Mouse (Mus musculus): ENCODE measurements around the gene Fsip1.
A peak's percentile ranks its signal among the peaks of the same experiment; 100 is the strongest.

The Fsip1 gene

DNA sequence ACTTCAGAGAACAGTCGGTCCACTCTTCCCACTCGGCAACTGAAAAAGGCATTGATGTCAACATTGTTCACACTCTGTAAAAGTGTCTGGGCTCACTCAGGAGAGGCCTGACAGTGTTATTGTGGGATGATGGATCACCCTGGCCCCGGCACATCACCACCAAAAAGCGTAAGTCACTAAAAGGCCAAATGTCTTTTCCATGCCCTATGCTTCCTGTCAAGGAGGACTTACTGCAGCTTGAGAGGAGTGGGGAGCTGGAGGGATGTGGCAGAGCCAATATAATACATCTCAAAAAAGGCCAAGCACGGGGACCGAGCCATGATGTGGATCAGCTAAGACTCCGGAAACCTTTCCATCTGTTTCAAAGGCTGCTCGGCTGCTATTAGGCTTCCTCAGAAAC is 2.2 kb downstream of the Fsip1 start:
- DNase-seq (ENCODE audit: low spot score), result no peak

DNA sequence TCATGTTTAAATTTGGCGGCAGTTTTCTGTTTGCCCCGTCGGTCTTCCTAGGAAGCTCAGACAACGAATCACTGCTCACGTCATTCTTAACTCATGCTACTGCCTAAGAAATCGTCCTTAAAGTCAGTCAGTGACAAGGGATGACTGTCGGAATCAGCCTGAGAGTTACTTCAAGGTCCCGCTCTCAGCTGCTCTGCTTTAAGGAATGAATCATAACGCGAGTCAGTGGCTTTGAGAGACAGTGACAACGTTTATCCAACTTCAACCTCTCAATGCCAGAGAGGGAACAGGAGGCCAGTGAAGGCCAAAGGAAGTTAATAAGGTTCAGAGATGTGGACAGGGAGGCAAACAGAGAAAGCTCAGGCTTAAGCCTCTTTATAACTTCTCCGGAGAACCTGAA is 7.8 kb downstream of the Fsip1 start:
- DNase-seq (ENCODE audit: low spot score), result no peak

DNA sequence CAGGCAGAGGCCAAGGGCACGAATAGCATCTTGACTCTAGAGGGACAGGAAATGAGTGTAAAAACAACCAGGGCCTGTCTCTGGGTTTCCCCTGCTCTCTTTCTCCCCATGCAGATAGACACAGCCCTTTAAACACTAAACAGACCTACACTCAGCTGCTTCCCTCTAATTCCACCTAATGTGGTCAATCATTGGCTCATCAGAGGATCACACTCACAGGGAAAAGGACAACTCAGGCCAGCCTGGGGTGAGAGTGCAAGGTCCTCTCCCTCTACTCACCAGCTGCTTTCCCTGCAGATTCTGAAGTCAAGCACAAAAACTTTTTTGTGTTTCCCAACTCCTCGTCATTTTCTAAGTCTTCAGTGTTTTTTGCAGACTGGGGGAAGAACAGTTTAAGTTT is 8.8 kb downstream of the Fsip1 start:
- DNase-seq (ENCODE audit: low spot score), result no peak

DNA sequence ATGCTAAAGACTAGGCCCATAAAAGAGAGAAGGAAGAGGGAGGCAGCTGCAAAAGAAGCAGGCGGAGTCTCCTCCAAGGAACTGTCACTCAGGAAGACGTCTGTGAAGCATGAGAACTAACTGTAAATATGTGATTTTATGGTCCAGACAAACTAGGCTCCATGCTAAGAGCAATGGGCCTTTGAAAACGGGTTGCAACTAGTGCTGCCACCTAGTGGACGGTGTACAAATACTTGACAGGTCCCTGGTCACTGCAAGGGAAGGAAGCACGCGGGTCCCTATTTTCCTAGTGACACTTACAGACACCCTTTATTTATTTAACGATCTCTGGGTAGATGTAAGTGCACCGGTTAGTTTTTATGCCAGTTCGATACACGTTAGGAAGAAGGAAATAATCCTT is 10.9 kb downstream of the Fsip1 start:
- DNase-seq (ENCODE audit: low spot score), result peak; percentile 35

DNA sequence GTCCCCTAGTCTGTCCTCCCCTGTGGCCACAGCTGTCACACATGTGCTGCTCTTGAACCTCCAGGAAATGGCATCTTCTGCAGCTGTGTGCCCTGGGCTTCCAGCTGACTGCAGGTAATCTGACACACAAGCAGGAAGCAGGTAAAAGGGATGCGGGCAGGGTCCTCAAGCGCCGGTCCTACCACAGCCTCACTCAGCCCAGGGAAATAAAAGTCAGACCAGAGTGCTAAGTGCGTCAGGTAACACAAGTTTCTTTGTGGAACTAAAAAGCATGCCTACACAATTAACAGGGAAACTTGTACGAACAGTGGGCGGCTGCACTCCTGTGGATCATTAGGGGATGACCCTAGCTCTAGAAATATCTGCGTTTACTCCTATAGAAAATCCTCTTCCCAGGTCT is 20.6 kb downstream of the Fsip1 start:
- DNase-seq (ENCODE audit: low spot score), result no peak

DNA sequence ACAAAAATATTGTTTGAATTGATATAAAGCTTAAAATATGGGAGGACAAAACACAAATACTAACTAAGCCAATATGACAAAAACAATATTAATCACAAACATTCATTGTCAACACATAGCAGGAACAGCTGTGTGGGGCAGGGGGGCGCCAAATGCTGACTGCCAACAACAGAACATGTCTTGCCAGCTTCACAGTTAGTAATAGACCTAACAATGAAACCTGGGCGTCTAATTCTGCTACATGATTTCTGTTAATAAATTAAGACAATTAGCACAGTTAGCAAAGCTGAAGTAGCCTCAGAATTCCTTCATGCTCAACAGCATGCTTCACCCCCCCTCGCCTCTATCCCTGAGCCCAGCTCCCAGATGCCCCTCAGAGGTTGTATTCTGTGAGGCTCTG is 21.2 kb downstream of the Fsip1 start:
- DNase-seq (ENCODE audit: low spot score), result no peak

DNA sequence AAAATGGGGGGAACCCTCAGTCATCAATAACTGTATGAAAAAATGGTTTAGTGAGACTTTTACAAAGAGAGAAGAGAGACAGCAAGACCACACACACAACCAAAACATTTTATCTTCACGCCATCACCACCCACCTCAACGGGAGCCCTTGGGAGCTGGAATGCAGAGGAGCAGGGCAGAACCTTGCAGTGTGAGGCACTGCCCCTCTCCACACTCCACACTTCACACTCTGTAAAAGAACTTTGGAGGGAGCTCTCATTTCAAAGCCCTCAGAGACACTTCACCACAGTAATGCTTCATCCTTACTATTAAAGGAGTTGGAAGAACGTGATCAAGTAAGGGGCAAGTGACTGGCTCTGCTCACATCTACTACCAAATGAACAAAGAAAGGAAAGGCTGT is 26.2 kb downstream of the Fsip1 start:
- DNase-seq (ENCODE audit: low spot score), result no peak

DNA sequence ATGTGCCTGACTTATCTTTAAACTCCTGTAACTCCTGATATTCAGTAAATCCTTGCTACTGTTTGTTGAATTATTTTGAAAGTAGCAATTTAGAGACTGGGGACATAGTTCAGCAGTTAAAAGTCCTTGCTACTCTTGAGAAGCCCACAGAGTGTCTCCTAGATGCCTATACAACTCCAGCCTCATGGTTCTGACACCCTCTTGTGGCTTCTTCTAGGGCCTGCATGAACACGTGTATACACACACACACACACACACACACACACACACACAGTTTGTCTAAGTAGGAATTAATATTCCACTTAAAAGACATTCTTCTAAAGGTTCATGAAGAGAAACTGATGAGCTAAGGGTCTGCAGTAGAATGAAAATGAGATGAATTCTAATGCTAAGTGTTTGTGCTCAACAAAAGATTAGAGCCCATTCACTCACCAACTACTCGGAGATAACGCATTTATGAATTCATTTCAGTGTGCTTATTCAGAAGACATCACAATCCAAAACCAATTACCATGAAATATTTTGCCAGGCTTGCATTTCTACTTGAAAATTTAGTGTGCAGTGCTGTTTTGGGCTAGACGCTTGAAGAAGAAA is 28.2 kb downstream of the Fsip1 start:
- DNase-seq (ENCODE audit: low spot score), result no peak

DNA sequence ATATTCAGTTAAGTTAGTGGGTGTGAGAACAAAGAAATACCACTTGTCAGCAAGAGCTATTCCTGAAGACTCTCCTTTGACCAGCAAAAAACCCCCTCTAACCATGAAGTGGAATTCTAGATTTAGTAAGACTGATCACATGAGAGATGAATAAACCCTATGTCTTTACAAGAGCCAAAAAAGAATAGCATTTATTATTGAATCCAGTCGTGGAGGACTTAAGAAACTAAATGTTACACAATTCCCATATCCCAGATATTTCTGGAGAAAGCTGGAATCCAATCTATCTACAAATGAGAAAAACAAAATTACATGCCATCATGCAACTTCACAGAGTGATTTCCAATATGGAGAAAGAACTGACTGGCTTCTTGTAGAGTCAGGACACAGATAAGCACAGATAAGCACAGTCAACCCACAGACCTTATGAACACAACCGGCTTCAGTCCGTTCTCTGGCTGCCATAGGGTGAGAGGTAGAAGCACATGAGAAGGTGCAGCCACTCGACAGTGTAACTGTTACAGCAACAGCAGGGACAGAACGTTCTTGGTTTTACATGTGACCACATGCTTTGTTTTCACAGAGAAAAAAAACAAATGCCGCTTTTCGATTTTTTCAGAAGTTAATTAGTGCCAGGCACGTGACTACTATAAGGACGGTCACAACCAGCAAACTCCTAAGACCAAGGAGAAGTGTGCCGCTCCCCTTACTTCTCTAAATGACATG is 31.3 kb downstream of the Fsip1 start:
- no peak for DNase-seq (ENCODE audit: low spot score)

DNA sequence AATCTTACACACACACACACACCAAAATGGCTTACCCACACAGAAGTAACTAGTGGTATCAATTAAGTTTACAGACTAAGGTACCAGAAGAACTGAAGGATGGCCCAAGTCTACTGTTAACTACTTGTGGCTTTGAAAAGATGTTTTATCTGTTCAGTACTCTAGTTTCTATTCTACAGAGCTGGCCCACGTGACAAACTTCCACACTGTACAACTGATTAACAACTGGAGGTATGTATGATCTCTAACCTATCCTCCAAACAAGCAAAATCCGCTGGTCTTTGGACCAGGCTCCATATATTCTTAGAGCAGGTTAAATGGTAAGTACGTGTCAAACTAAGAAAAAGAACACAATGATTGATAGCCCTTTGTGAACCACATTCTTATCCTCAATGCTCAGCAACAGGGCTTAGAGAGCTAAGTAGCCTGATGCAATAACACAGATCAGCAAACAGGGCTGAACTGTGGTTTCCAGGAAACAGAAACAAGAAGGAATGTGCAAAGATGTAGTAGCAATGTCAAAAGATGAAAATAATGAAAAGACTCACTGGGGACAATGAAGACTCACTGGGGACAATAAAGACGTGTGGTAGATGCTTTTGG is 38.7 kb downstream of the Fsip1 start:
- no peak for DNase-seq (ENCODE audit: low spot score)

DNA sequence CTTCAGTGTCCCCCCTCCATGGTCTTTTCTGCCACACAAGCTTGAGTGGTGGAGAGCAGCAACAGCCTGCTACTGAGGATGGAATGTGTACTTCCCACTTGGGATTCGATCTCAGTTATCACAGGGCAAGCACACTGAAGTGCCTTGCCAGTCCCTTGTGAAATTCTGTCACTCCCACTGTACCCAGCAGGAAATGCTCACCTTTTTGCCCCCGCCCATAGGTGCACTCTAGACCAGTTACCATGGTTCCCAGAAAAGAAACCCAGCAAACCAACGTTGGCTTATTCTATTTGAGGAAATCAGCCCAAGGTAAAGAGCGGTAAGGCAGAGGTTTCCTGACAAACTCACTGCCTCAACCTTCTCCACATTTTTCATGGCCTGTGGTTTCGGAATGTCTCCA is 47.1 kb downstream of the Fsip1 start:
- no peak for DNase-seq (ENCODE audit: low spot score)

DNA sequence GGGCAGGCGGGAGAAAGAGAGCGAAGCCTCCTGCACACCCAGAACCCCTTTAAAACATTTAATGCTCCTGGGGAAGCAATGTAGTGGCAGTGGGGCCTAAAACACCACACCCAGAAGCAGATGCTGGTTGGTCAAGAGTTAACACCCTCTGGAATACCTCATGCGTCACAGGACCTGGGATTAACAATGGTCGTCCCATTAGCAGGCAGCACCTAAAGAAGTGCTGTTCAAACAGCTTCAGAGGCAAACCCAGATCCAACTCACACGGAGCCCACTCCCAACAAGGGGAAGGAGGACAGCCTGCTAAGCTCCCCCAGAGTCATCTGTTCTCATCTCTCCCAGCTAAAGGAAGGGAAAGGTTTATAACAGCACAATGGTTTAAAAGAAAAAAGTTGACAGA is 48.1 kb downstream of the Fsip1 start:
- no peak for DNase-seq (ENCODE audit: low spot score)

DNA sequence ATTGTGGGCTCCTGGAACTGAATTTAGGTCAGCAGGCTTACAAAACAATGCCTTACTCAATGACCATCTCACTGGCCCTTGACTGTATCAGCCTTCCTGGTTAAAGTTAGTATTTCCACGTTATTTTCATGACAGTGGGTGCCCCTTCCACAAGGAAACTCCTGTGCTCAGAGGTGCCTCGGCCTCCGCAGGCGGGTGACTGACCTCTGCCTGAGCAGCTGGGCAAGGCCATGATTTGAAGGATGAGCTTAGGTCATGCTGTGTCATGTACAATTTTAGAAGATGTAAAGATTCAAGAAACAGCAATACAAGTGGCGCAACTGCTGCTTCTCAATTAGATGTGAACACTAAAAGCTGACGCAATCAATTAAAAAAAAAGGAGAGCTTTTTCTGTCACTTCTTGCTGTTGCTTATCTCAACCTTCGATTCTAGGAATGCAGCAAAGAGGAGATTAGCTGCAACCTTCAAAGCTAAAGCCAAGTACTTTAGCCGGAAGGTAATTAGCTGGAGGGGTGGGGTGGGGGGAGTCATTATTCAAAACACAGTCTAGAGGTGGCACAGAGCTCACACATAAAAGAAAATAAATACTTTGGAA is 50.7 kb downstream of the Fsip1 start:
- DNase-seq (ENCODE audit: low spot score), result no peak

DNA sequence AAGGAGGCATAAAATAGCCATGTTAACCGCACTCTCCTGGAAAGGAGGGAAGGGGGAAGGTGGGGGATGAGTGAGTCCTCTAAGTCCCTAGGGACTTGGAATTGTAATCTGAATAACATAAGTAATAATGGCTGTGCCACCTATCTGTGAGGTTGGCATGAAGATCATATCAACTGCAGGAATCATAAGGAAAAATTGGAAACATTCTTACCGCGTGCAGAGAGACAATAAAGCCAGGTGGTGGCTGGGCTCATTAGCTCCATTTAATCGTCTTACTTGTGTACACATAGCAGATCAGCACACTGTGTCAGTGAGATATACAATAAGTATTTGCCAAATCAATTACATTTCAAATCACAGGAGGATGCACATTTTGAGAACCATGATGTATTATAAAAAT is 52.1 kb downstream of the Fsip1 start:
- no peak for DNase-seq (ENCODE audit: low spot score)

DNA sequence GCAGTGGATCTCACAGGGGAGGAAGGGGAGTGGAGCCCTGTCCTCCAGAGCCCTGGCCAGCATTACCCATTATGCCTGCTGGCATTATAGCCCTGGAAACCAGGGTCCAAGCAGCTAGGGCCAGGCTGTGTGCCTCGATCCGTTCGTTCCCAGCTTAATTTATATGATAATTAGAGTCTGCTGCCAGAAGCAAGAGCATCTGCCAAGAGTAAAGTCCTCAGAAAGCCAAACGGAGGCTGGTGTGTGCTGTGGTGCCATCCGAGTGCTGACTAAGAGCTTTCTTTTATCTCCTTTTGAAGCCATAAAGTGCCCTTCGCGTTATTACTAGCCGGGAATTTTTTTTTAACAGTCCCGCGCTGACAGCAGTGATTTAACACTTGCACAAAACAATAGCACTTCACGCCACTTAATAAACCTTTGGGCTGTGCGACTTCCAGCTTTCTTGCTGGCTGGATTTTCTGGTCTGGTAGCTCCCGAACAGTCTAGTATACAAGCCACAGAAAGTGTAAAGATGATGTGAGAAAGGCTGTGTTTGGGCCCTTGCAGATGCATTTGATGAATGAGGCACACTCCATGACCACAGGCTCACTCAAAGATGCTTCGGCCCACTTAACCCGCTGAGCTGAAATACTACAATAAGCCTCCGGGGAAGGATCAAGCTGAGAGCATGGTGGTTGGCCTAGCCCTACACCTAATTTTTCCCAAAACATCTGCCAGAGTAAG is 52.9 kb downstream of the Fsip1 start:
- DNase-seq (ENCODE audit: low spot score), result no peak

DNA sequence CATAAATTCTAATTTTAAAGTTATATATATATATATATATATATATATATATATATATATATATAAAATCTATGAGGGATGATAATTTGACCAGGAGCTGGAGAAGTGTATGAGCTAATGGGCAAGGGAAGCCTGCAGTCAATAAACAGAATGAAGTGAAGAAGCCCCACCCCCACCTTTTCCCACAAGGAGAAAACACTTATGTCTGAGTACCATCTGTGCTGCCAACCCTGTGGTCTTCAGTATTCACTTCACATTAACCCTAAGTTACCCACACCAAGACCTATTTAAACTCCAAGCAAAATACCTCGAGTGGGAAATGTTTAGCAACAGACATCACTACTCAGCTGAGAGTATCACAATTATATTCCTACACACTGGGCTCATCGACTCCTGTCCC is 53.8 kb downstream of the Fsip1 start:
- DNase-seq (ENCODE audit: low spot score), result no peak

DNA sequence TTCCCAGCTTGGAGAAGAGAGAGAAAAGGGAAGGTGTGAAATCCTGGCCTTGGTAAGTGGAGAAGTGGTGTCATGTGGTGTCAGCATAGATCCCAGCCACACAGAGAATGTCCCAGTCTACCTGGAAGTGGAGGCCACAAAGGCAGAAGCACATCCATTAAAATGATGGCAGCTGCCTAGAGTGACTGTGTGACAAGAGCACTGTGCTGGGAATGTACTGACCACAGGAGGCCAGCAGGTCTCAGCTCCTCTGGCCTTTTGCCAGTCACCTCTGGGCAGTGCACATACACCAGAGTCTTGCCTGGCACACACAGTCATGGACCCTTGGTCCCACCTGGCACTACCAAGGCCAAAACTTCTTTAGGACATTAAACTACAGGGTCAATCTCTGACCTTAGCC is 54.8 kb downstream of the Fsip1 start:
- DNase-seq (ENCODE audit: low spot score), result no peak

DNA sequence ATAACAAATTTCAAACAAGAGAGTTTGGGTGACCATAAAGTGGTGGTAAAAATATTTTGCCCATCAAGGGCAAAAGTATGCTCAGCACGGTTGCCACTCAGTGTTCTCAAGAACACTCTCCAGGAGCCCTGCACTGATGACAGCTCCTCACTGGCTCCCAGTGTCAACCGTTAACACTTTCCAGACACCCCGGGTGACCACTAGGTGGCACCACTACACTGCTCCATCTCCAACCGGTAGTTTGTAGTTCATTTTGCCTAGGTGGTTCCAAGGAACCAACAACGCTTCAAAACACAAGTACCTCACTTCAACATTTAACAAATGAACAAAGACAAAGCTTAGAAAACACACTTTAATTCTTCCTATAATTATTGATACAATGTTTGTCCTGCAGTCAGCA is 56.9 kb downstream of the Fsip1 start:
- peak; percentile 40 for DNase-seq (ENCODE audit: low spot score)

DNA sequence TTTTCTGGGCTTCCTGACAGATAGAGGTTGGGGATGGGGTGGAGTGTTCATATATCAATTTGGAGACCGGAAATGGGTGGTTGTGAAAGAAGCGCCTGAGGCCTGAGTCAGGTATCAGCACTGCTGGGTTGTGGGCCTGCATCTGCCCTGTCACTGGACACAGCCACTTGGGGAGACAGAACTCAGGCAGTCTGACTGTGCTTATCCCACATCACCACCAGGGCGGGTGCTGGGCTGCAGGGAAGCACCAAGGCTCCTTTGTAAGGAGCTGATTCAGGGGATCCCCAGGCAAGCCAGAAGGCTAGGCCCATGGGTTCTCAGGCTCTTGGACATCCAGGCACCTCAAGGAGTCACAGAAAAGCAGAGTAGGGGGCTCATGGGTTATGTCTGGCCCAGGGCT is 59.8 kb downstream of the Fsip1 start:
- DNase-seq (ENCODE audit: low spot score), result no peak

DNA sequence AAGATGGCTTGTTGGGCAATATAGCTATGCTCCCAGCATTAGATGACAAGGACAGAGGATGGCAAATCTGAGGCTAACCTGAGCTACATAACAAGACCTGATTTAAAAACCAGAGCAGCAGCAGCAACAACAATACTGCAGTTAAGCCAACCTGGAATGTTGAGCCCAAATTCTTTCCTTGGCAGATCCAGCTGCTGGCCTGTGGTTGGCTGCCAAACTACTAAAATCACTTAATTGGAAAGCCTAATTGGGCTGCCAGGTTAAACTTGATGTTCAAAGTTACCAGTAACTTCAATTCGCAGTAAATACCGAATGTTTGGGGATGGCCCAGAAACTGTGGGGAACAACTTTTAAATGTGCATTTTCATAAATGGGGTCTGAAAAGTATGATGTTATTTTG is 74.6 kb downstream of the Fsip1 start:
- DNase-seq (ENCODE audit: low spot score), result no peak

DNA sequence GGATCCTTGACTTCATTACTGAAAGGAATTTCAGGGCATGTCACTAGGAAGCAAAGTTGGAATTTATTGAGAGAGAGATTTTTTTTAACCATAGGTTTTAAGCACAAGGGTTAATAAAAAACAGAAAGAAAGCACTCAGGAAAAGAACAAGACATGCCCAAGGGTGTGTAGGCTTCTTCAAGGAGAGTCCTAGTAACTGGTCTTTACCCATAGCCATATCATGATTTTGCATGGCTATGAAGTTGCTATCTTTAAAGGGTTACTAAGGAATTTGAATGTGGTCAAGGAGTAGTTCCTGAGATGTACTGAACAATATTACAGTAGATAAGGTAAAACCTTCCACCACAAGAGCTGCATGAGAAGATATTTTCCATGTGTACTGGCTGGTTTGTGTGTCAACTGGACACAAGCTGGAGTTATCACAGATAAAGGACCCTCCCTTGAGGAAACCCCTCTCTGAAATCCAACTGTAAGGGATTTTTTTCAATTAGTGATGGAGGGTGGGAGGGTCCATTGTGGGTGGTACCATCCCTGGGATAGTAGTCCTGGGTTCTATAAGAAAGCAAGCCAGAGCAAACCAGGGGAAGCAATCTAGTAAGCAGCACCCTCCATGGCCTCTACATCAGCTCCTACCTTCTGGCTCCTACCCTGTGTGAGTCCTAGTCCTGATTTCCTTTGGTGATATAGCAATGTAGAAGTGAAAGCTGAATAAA is 76.7 kb downstream of the Fsip1 start:
- DNase-seq (ENCODE audit: low spot score), result no peak

DNA sequence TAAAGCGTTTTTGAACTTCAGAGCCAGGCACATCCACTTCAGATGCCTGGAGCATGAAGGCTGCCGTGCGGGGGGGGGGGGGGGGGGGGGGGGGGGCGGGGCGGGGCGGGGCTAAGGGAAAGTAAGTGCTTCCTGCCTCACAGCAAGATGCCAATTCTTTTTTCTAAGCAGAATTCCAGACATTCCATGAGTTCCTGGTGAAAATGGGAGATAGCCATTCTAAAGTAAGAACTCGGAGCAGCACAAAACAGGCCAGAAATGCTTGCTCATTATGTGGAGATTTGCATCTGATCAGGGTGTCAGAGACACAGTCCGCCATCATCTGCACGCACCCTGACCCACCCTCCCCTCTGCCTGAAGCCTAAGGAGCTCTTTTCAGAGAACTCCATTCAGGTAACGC is 77.3 kb downstream of the Fsip1 start:
- DNase-seq (ENCODE audit: low spot score), result no peak
